Mouse (Mus musculus): ENCODE data around the gene Mettl27.

DNA sequence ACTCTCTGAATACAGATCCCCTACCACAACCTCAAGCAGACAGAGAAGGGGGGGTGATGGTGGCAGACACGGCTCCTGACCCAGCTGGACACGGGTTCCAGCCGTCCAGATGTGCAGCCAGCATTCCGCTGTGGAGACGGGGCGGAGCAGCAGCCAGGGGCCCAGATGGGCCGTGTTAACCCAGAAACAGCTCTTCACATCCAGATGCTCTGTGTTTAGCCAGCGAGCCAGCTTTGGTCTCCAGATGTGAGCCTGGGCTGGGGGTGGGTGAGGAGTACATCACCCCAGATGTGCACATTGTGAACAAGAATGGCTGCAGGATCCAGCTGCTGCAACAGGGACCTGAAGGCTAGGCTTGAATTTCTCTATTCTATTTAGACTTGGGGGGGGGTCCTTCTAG, 36.9 kb upstream of the Mettl27 start:
- no peak for TF ChIP-seq CTCF (IDR thresholded peaks at IDR 0.05)
- peak; percentile 75 for TF ChIP-seq EP300 (IDR thresholded peaks at IDR 0.05)

Measured in lung, postnatal 0 days (tissue).